ENCODE assay signal across 8 mouse cellular contexts in genomic region chr17:46552841-46553423, GRCm38 (mm10). TPM values are rescaled to one million over a fixed set of nuclear protein-coding genes. Genes with fewer than 3 reads are reported as not detected.
A peak's percentile ranks its signal among the peaks of the same experiment; 100 is the strongest.
DNase-seq lines count a peak whose midpoint lies in the region; ATAC-seq and TF ChIP-seq lines count a peak whose summit lies in the region.

No protein-coding gene starts in this region.

- no peak for TF ChIP-seq CTCF in cortical plate, adult 2 months (IDR thresholded peaks at IDR 0.05; ENCODE audit: extremely low read depth, insufficient read depth, low read length)
- TF ChIP-seq CTCF in gastrocnemius, adult 2 months (IDR thresholded peaks at IDR 0.05) = no peak

- H3K4me2 ChIP-seq in hindbrain, embryonic 16.5 days (ENCODE audit: low read length) = peak overlapping the region; percentile 87

- intact Hi-C loops in gastrocnemius, adult 2 months (cut with DNase I) = loop anchor here (5.0 to 10.0 kb wide), 2 partner anchors 94 to 152 kb away; partner anchors contain the start of genes Klc4, Mrpl2 and Ppp2r5d

- WGBS in hindbrain, embryonic 16.5 days = under 1% methylated on average over 24 of the region's 24 CpGs

- peak overlapping the region; percentile 73 for H3K27ac ChIP-seq in cortical plate, adult 2 months (ENCODE audit: insufficient read depth, low read length)
- peak overlapping the region; percentile 98 for H3K27ac ChIP-seq in gastrocnemius, adult 2 months
- peak overlapping the region; percentile 80 for H3K27ac ChIP-seq in hindbrain, embryonic 16.5 days (ENCODE audit: low read depth, low read length)

- H3K27me3 ChIP-seq in hindbrain, embryonic 16.5 days (replicated peaks; ENCODE audit: control insufficient read depth, insufficient read depth, low read length) = no peaks in the 10 kb centered on the region

- peaks cover 2% of the 10 kb centered on the region; the same call in 1 of the 2 replicates for H3K4me1 ChIP-seq in cortical plate, adult 2 months (ENCODE audit: control insufficient read depth, insufficient read depth, low read length)
- peaks cover 27% of the 10 kb centered on the region for H3K4me1 ChIP-seq in hindbrain, embryonic 16.5 days (ENCODE audit: control insufficient read depth, insufficient read depth, low read depth, low read length)

- no peaks in the 10 kb centered on the region for H3K9me3 ChIP-seq in hindbrain, embryonic 16.5 days (ENCODE audit: control insufficient read depth, low read length)

- peak overlapping the region; percentile 99 for H3K9ac ChIP-seq in hindbrain, embryonic 16.5 days (ENCODE audit: low read depth, low read length)

- peak; percentile 83 for TF ChIP-seq POLR2A in cortical plate, adult 2 months (IDR thresholded peaks at IDR 0.05; ENCODE audit: extremely low read depth, insufficient read depth, low read length)

- H3K4me3 ChIP-seq in cortical plate, adult 2 months (ENCODE audit: insufficient read depth, low read length) = peak overlapping the region; percentile 77
- peak overlapping the region; percentile 98 for H3K4me3 ChIP-seq in gastrocnemius, adult 2 months
- H3K4me3 ChIP-seq in hindbrain, embryonic 16.5 days (ENCODE audit: low read length) = peak overlapping the region; percentile 99

- H3K36me3 ChIP-seq in hindbrain, embryonic 16.5 days (ENCODE audit: control insufficient read depth, insufficient read depth, low read length) = peaks cover 23% of the 10 kb centered on the region

- DNase-seq in ZHBTc4 (ENCODE audit: low read depth, low spot score) = peak; percentile 97
- peak; percentile 97 for DNase-seq in gastrocnemius, adult 2 months
- peak; percentile 92 for DNase-seq in left cerebral cortex, adult 11 months (ENCODE audit: low spot score)
- peak; percentile 97 for DNase-seq in lung, postnatal 36 days
- DNase-seq in retina, postnatal 7 days (ENCODE audit: low read depth, low spot score) = peak; percentile 88
- DNase-seq in urinary bladder, postnatal 14 days (ENCODE audit: low spot score) = peak; percentile 91

- ATAC-seq in hindbrain, embryonic 16.5 days = peak; percentile 80

RNA-seq across cellular contexts. Expression of gene Srf, which starts 3.0 kb away (rescaled TPM):
- 89.1 and 90.0 TPM in 2 replicates for polyA plus RNA-seq in cortical plate, adult 2 months (2012; rRNA removed)
- total RNA-seq in gastrocnemius, adult 2 months (2021) = 10 to 100 TPM; 82.4 to 89.3 TPM
- 3.5 and 3.6 TPM in 2 replicates for polyA plus RNA-seq in hindbrain, embryonic 16.5 days (2015; fragmentation: Nextera tagmentation; extraction: Ambion mirVana)

RNA-seq across cellular contexts. Expression of gene Cul9, which starts 6.7 kb away (rescaled TPM):
- 60.0 and 70.5 TPM in 2 replicates for polyA plus RNA-seq in cortical plate, adult 2 months (2012; rRNA removed)
- total RNA-seq in gastrocnemius, adult 2 months (2021) = 10 to 100 TPM; 13.8 to 15.5 TPM
- polyA plus RNA-seq in hindbrain, embryonic 16.5 days (2015; fragmentation: Nextera tagmentation; extraction: Ambion mirVana) = 19.7 and 25.1 TPM in 2 replicates

RNA-seq across cellular contexts. Expression of gene Dnph1, which starts 56.4 kb away (rescaled TPM):
- 5.9 and 6.5 TPM in 2 replicates for polyA plus RNA-seq in cortical plate, adult 2 months (2012; rRNA removed)
- 1 to 10 TPM; 5.2 to 5.7 TPM for total RNA-seq in gastrocnemius, adult 2 months (2021)
- polyA plus RNA-seq in hindbrain, embryonic 16.5 days (2015; fragmentation: Nextera tagmentation; extraction: Ambion mirVana) = 18.7 and 19.0 TPM in 2 replicates

Comparison
In these comparisons a context has a peak if more than half of its experiments do, and no peak if none do; other contexts are left out.
1. Peak in every context shown above with its lines: DNase-seq, ATAC-seq, H3K4me3 ChIP-seq and H3K27ac ChIP-seq.
2. RNA of gene Srf, which starts 3.0 kb away (polyA plus RNA-seq): 89.1 to 90.0 TPM in cortical plate, adult 2 months; 3.5 to 3.6 TPM in hindbrain, embryonic 16.5 days; every median in the first group is over 10 times any median in the second.